Mouse (Mus musculus) left cerebral cortex, adult 11 months (tissue): ENCODE data around the gene Bbs4.
"Not testable (repeated sequence)": the region's sequence is repeated elsewhere in the genome, so short reads cannot be mapped to it uniquely, and the experiment has no call there.

Experiments used
- DNase-seq: peaks from one replicate; pipeline ENCODE4 v3.0.0; 2022; ENCODE audit warnings: low spot score

Bbs4 gene

GRCm38 (mm10) chr9:59353253-59353639, at the start of gene Bbs4:
Bbs4 (minus strand) TSS chr9:59353508.
- peak; percentile 75 for DNase-seq

- no peak for DNase-seq
These were observed 35.8 kb upstream of the Bbs4 start for GRCm38 (mm10) chr9:59389086-59389485.

- DNase-seq: peak; percentile 46
These were observed 35.0 kb upstream of the Bbs4 start for GRCm38 (mm10) chr9:59388311-59388710.

GRCm38 (mm10) chr9:59387461-59387860, 34.2 kb upstream of the Bbs4 start:
- DNase-seq: no peak

GRCm38 (mm10) chr9:59375626-59376025, 22.3 kb upstream of the Bbs4 start:
- DNase-seq: no peak

- DNase-seq: no peak
These were observed 16.3 kb upstream of the Bbs4 start for GRCm38 (mm10) chr9:59369646-59370045.

GRCm38 (mm10) chr9:59369220-59369619, 15.9 kb upstream of the Bbs4 start:
- DNase-seq: no peak

GRCm38 (mm10) chr9:59360487-59360886, 7.2 kb upstream of the Bbs4 start:
- DNase-seq: not testable (repeated sequence)

GRCm38 (mm10) chr9:59358041-59358440, 4.7 kb upstream of the Bbs4 start:
- DNase-seq: not testable (repeated sequence)

- DNase-seq: no peak
These were observed 589 bp downstream of the Bbs4 start for GRCm38 (mm10) chr9:59352586-59353252.

GRCm38 (mm10) chr9:59346176-59346575, 7.1 kb downstream of the Bbs4 start:
- no peak for DNase-seq

GRCm38 (mm10) chr9:59340002-59340401, 13.3 kb downstream of the Bbs4 start:
- DNase-seq: no peak

GRCm38 (mm10) chr9:59339107-59339506, 14.2 kb downstream of the Bbs4 start:
- DNase-seq: no peak

- DNase-seq: no peak
These were observed 14.9 kb downstream of the Bbs4 start for GRCm38 (mm10) chr9:59338411-59338810.

- DNase-seq: no peak
These were observed 15.4 kb downstream of the Bbs4 start for GRCm38 (mm10) chr9:59337889-59338288.

GRCm38 (mm10) chr9:59336539-59336938, 16.8 kb downstream of the Bbs4 start:
- DNase-seq: no peak

GRCm38 (mm10) chr9:59330055-59330454, 23.3 kb downstream of the Bbs4 start:
- no peak for DNase-seq

GRCm38 (mm10) chr9:59324351-59324750, 29.0 kb downstream of the Bbs4 start:
- no peak for DNase-seq

GRCm38 (mm10) chr9:59316206-59316605, 37.1 kb downstream of the Bbs4 start:
- DNase-seq: no peak

GRCm38 (mm10) chr9:59311284-59311670, 42.0 kb downstream of the Bbs4 start:
- no peak for DNase-seq

- DNase-seq: no peak
These were observed 42.6 kb downstream of the Bbs4 start for GRCm38 (mm10) chr9:59310582-59311283.

GRCm38 (mm10) chr9:59307890-59308289, 45.4 kb downstream of the Bbs4 start:
- no peak for DNase-seq

- DNase-seq: no peak
These were observed 56.9 kb downstream of the Bbs4 start for GRCm38 (mm10) chr9:59296419-59296818.

- no peak for DNase-seq
These were observed 60.8 kb downstream of the Bbs4 start for GRCm38 (mm10) chr9:59292493-59292875.
